Mouse (Mus musculus) megakaryocyte-erythroid progenitor cell, adult 5-6 weeks (primary cell): ENCODE data around the gene Upf2. TPM values are rescaled to one million over a fixed set of nuclear protein-coding genes. Genes with fewer than 3 reads are reported as not detected.
A peak's percentile ranks its signal among the peaks of the same experiment; 100 is the strongest.

Source experiments
- ATAC-seq: replicated peaks from 2 replicates; pipeline ENCODE4 v1.8.0; 2016; ENCODE audit warnings: mild to moderate bottlenecking, inconsistent platforms; ENCODE audit not compliant: severe bottlenecking, poor library complexity, low FRiP score, low TSS enrichment
- total RNA-seq, 2 experiments: library from RNA; stranded (forward) in 1 of 2; stranded (reverse) in 1 of 2; fragments of 200-1000, 215-1000 nt in 1 of 2; fragments of >200 nt in 1 of 2; fragmentation: Nextera tagmentation in 1 of 2; gene quantifications; 2 replicates each; pipeline ENCODE4 v1.2.3; 2014 to 2017

Upf2 gene
- total RNA-seq, 2 experiments from 2014 or later: 26.7 to 29.3 TPM

- ATAC-seq: 0 out of 2 replicates have a peak, but pooled peaks have one; percentile 34
Measured at GRCm38 (mm10) chr2:6100027-6100749, 148.9 kb downstream of the Upf2 start.

- no peak for ATAC-seq
Measured at GRCm38 (mm10) chr2:6100755-6101154, 149.5 kb downstream of the Upf2 start.

- no peak for ATAC-seq
Measured at GRCm38 (mm10) chr2:6105437-6105836, 154.2 kb downstream of the Upf2 start.

Other genes with a start within 250 kb of the Upf2 start
- gene Camk1d, start 237.0 kb upstream of the Upf2 start, total RNA-seq (2014; fragmentation: Nextera tagmentation): 3.9 and 9.6 TPM in 2 replicates
- 3.7 and 5.9 TPM in 2 replicates for gene Camk1d, start 237.0 kb upstream of the Upf2 start, total RNA-seq (2017)
- gene Nudt5, start 106.5 kb upstream of the Upf2 start, total RNA-seq (2014; fragmentation: Nextera tagmentation): 82.3 and 98.2 TPM in 2 replicates
- gene Nudt5, start 106.5 kb upstream of the Upf2 start, total RNA-seq (2017): 78.9 and 87.9 TPM in 2 replicates
- 133 and 135 TPM in 2 replicates for gene Cdc123, start 106.3 kb upstream of the Upf2 start, total RNA-seq (2014; fragmentation: Nextera tagmentation)
- gene Cdc123, start 106.3 kb upstream of the Upf2 start, total RNA-seq (2017): 112 and 153 TPM in 2 replicates
- gene Gm13199, start 88.5 kb upstream of the Upf2 start, total RNA-seq (2014; fragmentation: Nextera tagmentation): not detected in 2 replicates
- gene Gm13199, start 88.5 kb upstream of the Upf2 start, total RNA-seq (2017): not detected in 2 replicates
- 38.4 and 51.5 TPM in 2 replicates for gene Sec61a2, start 56.0 kb upstream of the Upf2 start, total RNA-seq (2014; fragmentation: Nextera tagmentation)
- 15.2 and 42.3 TPM in 2 replicates for gene Sec61a2, start 56.0 kb upstream of the Upf2 start, total RNA-seq (2017)
- gene Dhtkd1, start 8.7 kb upstream of the Upf2 start, total RNA-seq (2014; fragmentation: Nextera tagmentation): 2.4 and 2.7 TPM in 2 replicates
- 1.1 and 5.7 TPM in 2 replicates for gene Dhtkd1, start 8.7 kb upstream of the Upf2 start, total RNA-seq (2017)
- not detected in 2 replicates for gene Proser2, start 178.7 kb downstream of the Upf2 start, total RNA-seq (2014; fragmentation: Nextera tagmentation)
- not detected in 2 replicates for gene Proser2, start 178.7 kb downstream of the Upf2 start, total RNA-seq (2017)